Mouse (Mus musculus) midbrain, embryonic 11.5 days (tissue): ENCODE results near the gene Thsd4. TPM values are rescaled to one million over a fixed set of nuclear protein-coding genes. Genes with fewer than 3 reads are reported as not detected.

Source experiments
- ATAC-seq: fragments of 200-750 bp; cut with Nextera tagmentation; 2 replicates; pipeline ENCODE4 v1.8.0; 2017; ENCODE audit warnings: moderate TSS enrichment, moderate library complexity; ENCODE audit not compliant: low FRiP score
- DNase-seq: peaks from one replicate; pipeline ENCODE4 v3.0.0; 2015; ENCODE audit warnings: low spot score; ENCODE audit errors: missing footprints
- H3K27ac ChIP-seq: fragments of 300-500 bp; sonication (generic); 2 replicates; pipeline ENCODE4 v1.5.1; 2014; ENCODE audit warnings: low read depth, low read length
- H3K27me3 ChIP-seq: fragments of 300-500 bp; sonication (generic); 2 replicates; pipeline ENCODE4 v1.6.1; 2014; ENCODE audit warnings: mild to moderate bottlenecking, low read length, moderate library complexity, mixed read lengths; ENCODE audit not compliant: control insufficient read depth, insufficient read depth
- H3K36me3 ChIP-seq: fragments of 300-500 bp; sonication (generic); 2 replicates; pipeline ENCODE4 v1.6.1; 2014; ENCODE audit warnings: mild to moderate bottlenecking, low read length, moderate library complexity, mixed read lengths; ENCODE audit not compliant: control insufficient read depth, insufficient read depth
- H3K4me1 ChIP-seq: fragments of 300-500 bp; sonication (generic); 2 replicates; pipeline ENCODE4 v1.6.1; 2014; ENCODE audit warnings: low read length; ENCODE audit not compliant: control insufficient read depth, insufficient read depth
- H3K4me2 ChIP-seq: fragments of 300-500 bp; sonication (generic); 2 replicates; pipeline ENCODE4 v1.6.1; 2014; ENCODE audit warnings: mild to moderate bottlenecking, moderate library complexity
- H3K4me3 ChIP-seq: fragments of 300-500 bp; sonication (generic); 2 replicates; pipeline ENCODE4 v1.5.1; 2014; ENCODE audit warnings: low read depth, low read length
- H3K9ac ChIP-seq: fragments of 300-500 bp; sonication (generic); 2 replicates; pipeline ENCODE4 v1.6.1; 2014; ENCODE audit warnings: low read length
- H3K9me3 ChIP-seq: fragments of 300-500 bp; sonication (generic); 2 replicates; pipeline ENCODE4 v1.6.1; 2016; ENCODE audit warnings: low read length; ENCODE audit not compliant: control insufficient read depth
- WGBS: fragments of 180-500 bp; shearing (Covaris S2); extraction: QIAGEN DNeasy Blood & Tissue Kit; methylation state at CpG from one replicate; pipeline ENCODE4 v1.1.7; 2014; 5-methylcytosine and 5-hydroxymethylcytosine counted together
- polyA plus RNA-seq: library from polyadenylated mRNA; unstranded; fragments of >200 nt; fragmentation: Nextera tagmentation; extraction: Ambion mirVana; gene quantifications from 2 replicates; pipeline ENCODE4 v1.2.1, GENCODE M21; 2014

Gene Thsd4
- polyA plus RNA-seq, 1 experiment from 2014 or later, result 6.4 TPM

- Histone ChIP-seq H3K27ac (no peak overlapping the region), H3K4me1 (peaks cover 6% of the 10 kb centered on the region), H3K27me3 (no peaks in the 10 kb centered on the region), H3K4me3 (no peak overlapping the region), H3K9me3 (no peaks in the 10 kb centered on the region), H3K9ac (no peak overlapping the region), H3K36me3 (no peaks in the 10 kb centered on the region), H3K4me2 (no peak overlapping the region)
- WGBS, result 76% methylated on average over 6 of the region's 6 CpGs
- DNase-seq (peak; percentile 80), ATAC-seq (no peak)
Observed at GRCm38 (mm10) chr9:60502220-60502619, 19.6 kb downstream of the Thsd4 start.

GRCm38 (mm10) chr9:60501504-60502179 lies 20.2 kb downstream of the Thsd4 start:
- H3K27me3 ChIP-seq, result no peaks in the 10 kb centered on the region
- no peaks in the 10 kb centered on the region for H3K9me3 ChIP-seq
- ATAC-seq (no peak), DNase-seq (peak; percentile 81)
- H3K27ac ChIP-seq, result no peak overlapping the region
- peaks cover 6% of the 10 kb centered on the region for H3K4me1 ChIP-seq
- H3K9ac ChIP-seq, result no peak overlapping the region
- H3K4me3 ChIP-seq, result no peak overlapping the region
- 67% methylated on average over 5 of the region's 5 CpGs for WGBS
- no peak overlapping the region for H3K4me2 ChIP-seq
- no peaks in the 10 kb centered on the region for H3K36me3 ChIP-seq

GRCm38 (mm10) chr9:60492275-60492974 lies 29.4 kb downstream of the Thsd4 start:
- Histone ChIP-seq H3K4me1 (no peaks in the 10 kb centered on the region), H3K4me3 (no peak overlapping the region)
- 92% methylated on average over 16 of the region's 16 CpGs for WGBS

GRCm38 (mm10) chr9:60491489-60492100 lies 30.3 kb downstream of the Thsd4 start:
- no peak overlapping the region for H3K4me3 ChIP-seq
- no peak overlapping the region for H3K4me2 ChIP-seq
- DNase-seq (no peak), ATAC-seq (no peak)
- no peaks in the 10 kb centered on the region for H3K27me3 ChIP-seq
- no peaks in the 10 kb centered on the region for H3K36me3 ChIP-seq
- H3K9me3 ChIP-seq, result no peaks in the 10 kb centered on the region
- no peak overlapping the region for H3K27ac ChIP-seq
- H3K4me1 ChIP-seq, result no peaks in the 10 kb centered on the region
- WGBS, result 87% methylated on average over 16 of the region's 16 CpGs
- no peak overlapping the region for H3K9ac ChIP-seq

More at GRCm38 (mm10) chr9:60492275-60492974, 29.4 kb downstream of the Thsd4 start:
- H3K9ac ChIP-seq, result no peak overlapping the region
- H3K4me2 ChIP-seq, result no peak overlapping the region
- DNase-seq, result no peak
- no peaks in the 10 kb centered on the region for H3K27me3 ChIP-seq
- no peak overlapping the region for H3K27ac ChIP-seq
- H3K36me3 ChIP-seq, result no peaks in the 10 kb centered on the region
- ATAC-seq, result no peak
- H3K9me3 ChIP-seq, result no peaks in the 10 kb centered on the region

- H3K9ac ChIP-seq, result no peak overlapping the region
- H3K27ac ChIP-seq, result no peak overlapping the region
- WGBS, result 87% methylated on average over 8 of the region's 8 CpGs
- no peaks in the 10 kb centered on the region for H3K36me3 ChIP-seq
- DNase-seq, result no peak
- H3K27me3 ChIP-seq, result no peaks in the 10 kb centered on the region
- H3K4me1 ChIP-seq, result no peaks in the 10 kb centered on the region
- no peaks in the 10 kb centered on the region for H3K9me3 ChIP-seq
- no peak overlapping the region for H3K4me3 ChIP-seq
- H3K4me2 ChIP-seq, result no peak overlapping the region
- no peak for ATAC-seq
Observed at GRCm38 (mm10) chr9:60491079-60491478, 30.8 kb downstream of the Thsd4 start.

GRCm38 (mm10) chr9:60488816-60489215 lies 33.0 kb downstream of the Thsd4 start:
- WGBS, result 80% methylated on average over 4 of the region's 4 CpGs
- ATAC-seq, result no peak
- H3K27ac ChIP-seq, result no peak overlapping the region

GRCm38 (mm10) chr9:60482165-60482564 lies 39.7 kb downstream of the Thsd4 start:
- Histone ChIP-seq H3K9me3 (no peaks in the 10 kb centered on the region), H3K27me3 (no peaks in the 10 kb centered on the region), H3K9ac (no peak overlapping the region), H3K36me3 (no peaks in the 10 kb centered on the region), H3K27ac (no peak overlapping the region), H3K4me1 (no peaks in the 10 kb centered on the region), H3K4me3 (no peak overlapping the region), H3K4me2 (no peak overlapping the region)
- 74% methylated on average over 4 of the region's 4 CpGs for WGBS
- DNase-seq, result no peak
- no peak for ATAC-seq

More at GRCm38 (mm10) chr9:60488816-60489215, 33.0 kb downstream of the Thsd4 start:
- no peak overlapping the region for H3K9ac ChIP-seq
- H3K27me3 ChIP-seq, result no peaks in the 10 kb centered on the region
- H3K4me3 ChIP-seq, result no peak overlapping the region
- no peaks in the 10 kb centered on the region for H3K36me3 ChIP-seq
- H3K9me3 ChIP-seq, result no peaks in the 10 kb centered on the region
- no peaks in the 10 kb centered on the region for H3K4me1 ChIP-seq
- no peak for DNase-seq
- H3K4me2 ChIP-seq, result no peak overlapping the region

GRCm38 (mm10) chr9:60480052-60480451 lies 41.8 kb downstream of the Thsd4 start:
- Histone ChIP-seq H3K4me3 (no peak overlapping the region), H3K9ac (no peak overlapping the region), H3K4me1 (no peaks in the 10 kb centered on the region), H3K4me2 (no peak overlapping the region), H3K27me3 (no peaks in the 10 kb centered on the region), H3K9me3 (no peaks in the 10 kb centered on the region), H3K27ac (no peak overlapping the region), H3K36me3 (no peaks in the 10 kb centered on the region)
- 85% methylated on average over 3 of the region's 3 CpGs for WGBS
- ATAC-seq (no peak), DNase-seq (no peak)

GRCm38 (mm10) chr9:60478806-60479205 lies 43.0 kb downstream of the Thsd4 start:
- WGBS, result 84% methylated on average over 6 of the region's 6 CpGs
- ATAC-seq (no peak), DNase-seq (no peak)
- Histone ChIP-seq H3K27ac (no peak overlapping the region), H3K27me3 (no peaks in the 10 kb centered on the region), H3K4me2 (no peak overlapping the region), H3K9ac (no peak overlapping the region), H3K9me3 (no peaks in the 10 kb centered on the region), H3K36me3 (no peaks in the 10 kb centered on the region), H3K4me3 (no peak overlapping the region), H3K4me1 (no peaks in the 10 kb centered on the region)
